Mouse (Mus musculus) lung, postnatal 14 days (tissue): ENCODE data around the gene Cby1.
"Not testable (repeated sequence)": the region's sequence is repeated elsewhere in the genome, so short reads cannot be mapped to it uniquely, and the experiment has no call there.

Experiments used
- DNase-seq: peaks from one replicate; pipeline ENCODE4 v3.0.0; 2021

Gene Cby1

DNA sequence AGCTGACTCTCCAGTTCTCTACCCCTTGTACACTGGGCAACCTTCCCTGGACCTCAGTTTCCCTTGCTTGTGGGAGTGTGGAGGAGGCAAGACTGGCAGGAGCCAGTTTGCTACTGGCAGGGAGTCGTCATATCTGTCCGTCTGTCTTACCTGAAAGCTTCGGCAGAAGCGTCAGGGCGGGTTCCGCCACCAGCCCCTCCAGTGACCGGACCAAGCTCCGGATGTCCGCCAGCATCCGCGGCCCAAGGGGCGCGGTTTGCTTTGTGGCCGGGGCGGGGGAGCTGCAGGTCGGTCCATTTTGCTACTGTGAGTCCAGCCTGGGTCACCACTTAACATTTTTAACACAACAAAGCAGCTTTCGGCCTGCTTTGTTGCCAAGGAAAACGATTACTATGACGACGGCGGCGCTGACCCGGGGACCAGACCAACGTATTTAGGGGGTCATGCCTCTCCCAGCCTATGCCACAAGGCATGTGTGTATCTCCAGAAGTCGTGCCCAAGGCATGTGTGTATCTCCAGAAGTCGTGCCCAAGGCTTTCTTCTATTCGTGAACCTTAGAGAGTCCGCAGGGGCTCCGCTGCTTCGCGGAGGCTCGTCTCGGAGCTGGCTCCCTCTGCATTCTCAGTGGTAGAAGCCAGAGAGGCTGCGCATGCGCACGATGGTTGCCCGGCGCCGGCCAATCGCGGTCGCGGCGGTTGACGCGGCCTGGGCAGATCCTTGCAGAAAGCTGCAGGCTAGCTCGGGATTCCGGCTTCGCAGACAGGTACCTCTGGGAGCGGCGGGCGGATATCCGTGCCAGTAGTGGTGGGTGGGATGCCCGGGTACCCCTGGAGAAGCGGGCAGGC, at the start of gene Cby1, which contains the start of gene Fam227a:
Cby1 (plus strand) TSS at position 669 of the 845 bp plus-strand sequence.
Fam227a (minus strand) TSS at position 426 of the 845 bp plus-strand sequence.
- DNase-seq, result peak; percentile 97

DNA sequence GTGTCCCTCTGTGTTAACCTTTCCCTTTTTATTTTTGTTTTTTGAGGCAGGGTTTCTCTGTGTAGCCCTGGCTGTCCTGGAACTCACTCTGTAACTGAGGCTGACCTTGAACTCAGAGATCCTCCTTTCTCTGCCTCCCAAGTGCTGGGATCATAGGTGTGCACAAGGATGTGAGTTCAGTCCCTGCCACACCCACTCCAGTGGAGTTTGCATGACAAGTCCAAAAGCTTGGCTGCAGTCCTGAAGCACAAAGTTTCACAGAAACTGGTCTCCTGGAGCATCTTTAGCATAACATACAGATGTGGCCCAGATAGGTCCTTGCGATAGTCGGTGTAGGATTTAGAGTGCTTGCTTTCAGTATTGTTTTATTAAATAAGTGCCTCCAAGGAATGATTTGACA, 49.8 kb upstream of the Cby1 start:
- no peak for DNase-seq

DNA sequence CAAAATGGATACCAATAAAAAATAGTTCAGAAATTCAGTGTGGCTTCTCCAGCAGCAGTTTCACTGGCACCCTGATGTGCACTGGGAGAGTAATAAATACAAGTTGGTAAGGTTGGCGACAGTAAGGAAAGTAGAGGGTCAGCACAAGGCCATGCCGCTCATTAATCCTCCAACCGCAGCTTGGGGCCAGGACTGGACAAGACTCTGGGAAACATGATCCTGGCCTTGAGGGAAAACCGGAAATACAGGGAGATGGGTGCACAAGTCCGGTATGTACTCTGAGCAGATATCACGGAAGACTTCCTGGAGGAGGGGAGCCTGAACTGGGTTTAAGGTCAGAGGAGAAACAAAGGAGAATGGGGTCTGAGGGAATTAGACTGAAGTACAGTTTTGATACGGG, 43.5 kb upstream of the Cby1 start:
- no peak for DNase-seq

DNA sequence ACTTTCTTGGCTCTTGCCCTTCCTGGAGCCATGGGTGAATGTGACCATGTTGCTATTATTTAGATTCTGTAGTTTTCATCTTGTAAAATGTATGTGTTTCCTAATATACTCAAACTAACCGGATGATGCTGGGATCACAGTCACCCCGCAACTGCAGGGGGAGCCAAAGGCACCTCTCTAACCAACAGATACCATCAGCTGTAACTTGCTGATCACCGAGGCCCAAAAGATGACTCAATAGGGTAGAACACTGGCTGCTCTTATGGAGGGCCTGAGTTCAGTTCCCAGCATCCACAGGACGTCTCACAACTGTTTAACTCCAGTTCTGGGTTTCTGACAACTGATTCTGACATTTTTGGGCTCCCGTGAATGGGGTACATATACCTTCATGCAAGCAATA, 42.3 kb upstream of the Cby1 start:
- DNase-seq, result no peak

DNA sequence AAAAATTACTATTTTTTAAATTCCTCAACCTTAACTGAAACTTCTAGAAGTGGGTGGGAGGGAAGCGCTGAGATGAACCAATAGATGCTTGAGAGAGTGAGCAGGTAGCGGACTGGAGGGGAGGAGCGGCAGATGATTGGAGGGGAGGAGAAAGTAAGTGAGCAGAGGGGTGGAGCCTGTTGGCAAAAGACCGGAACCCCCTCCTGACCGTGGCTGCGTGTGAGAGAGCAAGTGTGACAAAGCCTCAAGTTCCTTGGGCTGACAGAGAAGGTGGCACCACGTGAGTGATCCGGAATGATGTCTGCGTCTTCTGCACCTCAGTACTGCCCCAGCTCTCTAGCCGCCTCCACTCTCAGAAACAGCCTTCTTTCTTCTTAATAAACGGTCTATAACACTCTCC, 41.9 kb upstream of the Cby1 start:
- no peak for DNase-seq

DNA sequence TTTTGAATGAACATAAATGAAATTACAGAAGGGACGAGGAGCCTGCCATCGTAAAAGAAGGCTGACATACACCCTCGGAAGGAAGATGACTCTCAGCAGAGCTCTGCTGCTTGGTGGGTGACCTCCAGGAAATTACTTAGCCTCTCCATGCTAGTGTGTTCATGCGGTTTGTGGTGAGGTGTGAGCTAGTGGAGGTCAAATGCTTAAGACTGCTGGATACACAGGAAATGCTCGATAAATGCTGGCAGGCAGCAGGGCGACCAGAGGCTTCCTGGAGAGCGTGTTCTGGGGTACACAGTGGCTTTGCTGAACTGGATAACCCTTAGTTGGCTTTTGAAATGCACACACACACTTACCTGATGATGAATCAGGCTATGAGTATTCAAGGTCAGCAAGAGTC, 40.5 kb upstream of the Cby1 start:
- no peak for DNase-seq

DNA sequence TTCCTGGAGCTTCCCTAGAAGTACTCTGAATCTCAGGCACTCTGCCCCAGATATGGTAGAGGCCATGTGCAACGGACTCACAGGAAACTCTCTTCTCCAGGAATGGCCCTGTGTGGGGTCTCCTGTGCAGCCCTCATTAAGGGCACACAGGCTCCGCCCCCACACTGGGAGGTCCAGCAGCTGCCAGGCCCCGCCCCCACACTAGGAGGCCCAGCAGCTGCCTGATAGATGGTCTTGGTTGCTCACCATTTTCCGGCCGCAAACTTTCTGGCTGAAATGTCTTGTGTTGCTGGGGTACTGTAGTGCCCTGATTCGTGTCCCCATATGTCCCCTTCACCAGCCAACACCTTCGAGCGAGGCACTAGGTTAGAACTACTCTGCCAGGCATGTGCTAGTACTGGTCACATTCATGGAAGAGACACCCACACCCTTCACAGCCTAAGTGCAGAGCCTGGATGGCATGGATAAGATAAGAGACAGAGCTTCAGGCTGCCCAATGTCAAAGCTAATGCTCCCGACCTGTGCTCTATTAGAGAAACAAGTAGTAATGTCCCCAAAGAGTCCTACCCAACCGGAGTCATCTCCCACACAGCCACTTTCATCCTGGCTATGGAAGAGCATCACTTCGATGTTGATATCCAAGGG, 39.1 kb upstream of the Cby1 start:
- no peak for DNase-seq

DNA sequence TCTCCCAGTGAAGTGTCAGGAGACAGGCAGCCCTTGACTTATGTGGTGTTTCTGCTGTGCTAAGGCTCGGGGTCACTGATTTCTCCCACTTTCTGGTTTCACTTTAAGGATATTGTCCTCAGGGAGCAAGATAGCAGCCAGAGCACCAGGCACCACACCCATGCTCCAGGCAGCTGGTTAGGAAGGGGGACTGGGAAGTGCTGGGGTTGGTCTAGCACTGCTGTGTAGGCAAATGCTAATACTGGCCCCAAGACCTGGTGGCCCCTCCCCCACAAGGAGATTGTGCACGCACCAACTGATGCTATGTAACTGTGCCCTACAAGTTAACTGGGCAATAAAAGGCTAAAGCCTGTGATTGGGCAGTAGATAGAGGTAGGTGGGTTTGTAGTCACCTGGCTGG, 28.5 kb upstream of the Cby1 start:
- no peak for DNase-seq

DNA sequence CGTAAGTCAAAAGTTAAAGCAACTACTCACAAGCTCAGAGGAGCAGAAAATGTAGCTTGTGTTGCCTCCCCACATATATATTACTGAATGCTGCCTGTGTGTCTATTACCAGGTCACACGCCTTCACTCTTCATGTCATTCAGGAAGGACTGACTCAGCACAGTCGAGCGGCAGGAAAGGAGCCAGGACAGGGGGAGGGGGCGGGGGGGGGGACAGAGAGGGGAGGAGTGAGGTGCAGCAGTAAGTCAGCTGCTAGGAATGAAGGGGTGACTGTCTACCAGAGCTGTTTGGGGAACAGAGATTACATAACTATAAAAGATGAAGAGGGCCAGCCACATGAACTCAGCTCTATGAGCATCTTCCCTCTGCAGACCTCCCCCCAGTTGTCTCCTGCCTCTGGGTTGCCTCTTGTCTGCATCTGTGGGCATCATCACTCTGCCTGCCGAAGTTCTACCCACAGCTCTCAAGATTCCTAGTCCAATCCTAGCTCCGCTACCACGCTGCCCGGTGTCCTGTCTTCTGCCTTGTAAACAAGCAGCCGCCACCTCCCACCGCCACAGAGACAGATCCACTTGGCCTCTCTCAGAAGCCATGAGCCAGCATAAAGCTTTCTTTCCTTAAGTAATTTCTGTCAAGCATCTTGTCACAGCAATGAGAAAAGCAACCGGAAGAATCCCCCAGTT, 17.7 kb upstream of the Cby1 start:
- no peak for DNase-seq

DNA sequence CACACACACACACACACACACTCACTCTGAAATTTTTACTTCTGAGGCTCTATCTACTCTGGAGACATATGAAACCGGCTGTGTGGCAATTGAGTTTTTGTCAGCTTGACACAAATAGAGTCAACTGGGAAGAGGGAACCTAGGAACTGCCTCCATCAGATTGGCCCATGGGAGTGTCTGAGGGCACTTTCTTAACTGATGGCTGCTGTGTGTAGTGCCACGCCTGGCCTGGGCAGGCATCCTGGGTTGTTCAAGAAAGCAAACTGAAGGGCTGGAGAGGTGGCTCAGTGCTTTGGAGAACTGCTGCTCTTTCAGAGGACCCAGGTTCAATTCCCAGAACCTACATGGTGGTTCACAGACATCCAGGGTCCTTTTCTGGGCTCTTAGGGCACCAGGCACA, 13.5 kb upstream of the Cby1 start:
- no peak for DNase-seq

DNA sequence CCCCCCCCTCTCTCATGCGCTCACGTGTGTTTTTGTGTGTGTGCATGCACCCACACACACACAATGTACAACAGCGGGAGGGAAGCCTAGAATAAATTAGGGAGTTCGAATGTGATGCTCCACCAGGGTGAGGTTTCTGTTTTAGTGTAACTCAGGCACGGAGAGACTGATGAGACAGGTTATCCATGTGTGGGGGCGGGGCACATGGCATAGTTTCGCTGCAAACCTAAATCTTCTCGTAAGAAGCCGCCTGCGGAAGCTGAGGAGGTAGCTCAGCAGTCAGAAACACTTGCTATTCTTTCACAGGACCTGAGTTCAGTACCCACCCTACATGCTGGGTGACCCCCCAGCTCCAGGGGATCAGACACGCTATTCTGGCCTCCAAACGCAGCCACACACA, 10.9 kb upstream of the Cby1 start:
- DNase-seq, result no peak

DNA sequence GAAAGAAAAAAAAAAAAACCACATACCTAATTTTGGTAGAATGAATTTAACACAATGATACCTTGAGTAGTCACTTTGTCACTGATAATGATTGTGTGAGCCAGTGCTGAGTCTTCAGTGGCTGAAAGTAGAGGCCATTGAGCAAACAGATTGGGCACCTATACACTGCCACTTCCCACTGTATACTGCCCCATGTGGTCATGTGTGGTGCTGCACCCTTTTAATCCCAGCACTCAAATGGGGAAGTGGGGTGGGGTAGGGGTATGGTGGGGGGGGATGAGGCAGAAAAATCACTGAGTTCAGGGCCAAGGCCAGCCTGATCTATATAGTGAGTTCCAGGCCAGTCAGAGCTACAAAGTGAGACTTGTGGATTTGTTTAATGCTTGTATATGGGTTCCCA, 8.4 kb upstream of the Cby1 start:
- peak; percentile 54 for DNase-seq

DNA sequence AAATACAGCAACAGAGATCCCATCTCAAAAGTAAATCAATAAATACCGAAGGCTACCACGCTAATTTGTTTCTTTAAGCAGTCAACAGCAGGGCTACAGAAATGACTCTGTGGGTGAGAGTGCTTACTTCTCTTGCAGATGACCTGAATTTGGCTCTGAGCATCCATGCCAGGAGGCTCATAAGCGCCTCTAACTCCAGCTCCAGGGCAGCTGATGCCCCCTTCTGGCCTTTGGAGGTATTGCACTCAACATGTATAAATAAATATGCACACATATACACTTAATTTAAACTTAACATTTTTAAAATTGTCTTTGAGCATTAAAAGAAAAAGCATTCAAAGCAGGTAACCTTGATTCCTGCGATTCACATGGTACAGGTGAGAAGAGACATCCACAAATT, 7.5 kb upstream of the Cby1 start:
- DNase-seq, result no peak

DNA sequence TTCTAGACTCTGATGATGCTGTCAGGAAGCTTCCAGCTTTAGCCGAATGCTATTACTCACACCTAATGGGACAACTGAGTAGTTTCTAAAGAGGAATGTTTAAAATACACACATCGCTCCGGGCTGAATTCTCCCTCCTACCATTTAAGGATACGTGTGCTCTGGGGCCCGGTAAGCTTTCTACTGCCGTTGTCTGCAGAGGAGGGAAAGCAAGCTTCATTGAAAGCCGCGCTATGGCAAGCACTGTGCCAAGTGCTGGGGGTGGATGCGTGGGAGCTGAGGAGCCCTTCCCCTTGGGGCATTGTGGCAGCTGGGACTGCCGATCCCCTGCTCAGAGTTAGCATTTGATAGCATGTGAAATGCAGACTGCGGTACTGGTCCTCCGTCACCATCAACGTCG, 2.5 kb upstream of the Cby1 start:
- DNase-seq, result no peak

DNA sequence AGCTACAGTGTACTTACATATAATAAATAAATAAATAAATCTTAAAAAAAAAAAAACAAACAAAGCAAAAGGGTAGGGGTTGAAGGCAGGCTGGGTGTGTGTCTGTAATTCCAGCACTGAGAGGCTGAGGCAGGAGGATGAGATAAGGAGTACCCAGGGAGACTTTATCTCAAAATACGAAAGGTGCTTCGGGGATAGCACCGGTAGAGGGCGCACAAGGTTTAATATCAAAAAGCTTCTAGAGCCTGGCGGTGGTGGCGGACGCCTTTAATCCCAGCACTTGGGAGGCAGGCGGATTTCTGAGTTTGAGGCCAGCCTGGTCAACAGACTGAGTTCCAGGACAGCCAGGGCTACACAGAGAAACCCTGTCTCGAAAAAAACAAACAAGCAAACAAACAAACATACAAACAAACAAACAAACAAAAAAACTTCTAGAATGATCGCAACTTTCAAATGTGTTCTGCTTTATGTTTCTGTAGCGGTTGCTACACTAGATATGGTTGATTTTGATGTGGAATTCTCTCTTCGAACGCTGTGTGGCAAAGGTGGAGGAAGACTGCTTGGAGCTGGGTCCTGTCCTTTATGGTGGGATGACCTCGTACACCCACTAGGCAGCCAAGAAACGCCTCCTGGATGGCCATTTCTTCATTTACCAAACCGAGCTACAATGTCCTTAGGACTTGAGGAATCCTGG, 1.0 kb upstream of the Cby1 start:
- DNase-seq, result peak; percentile 92

DNA sequence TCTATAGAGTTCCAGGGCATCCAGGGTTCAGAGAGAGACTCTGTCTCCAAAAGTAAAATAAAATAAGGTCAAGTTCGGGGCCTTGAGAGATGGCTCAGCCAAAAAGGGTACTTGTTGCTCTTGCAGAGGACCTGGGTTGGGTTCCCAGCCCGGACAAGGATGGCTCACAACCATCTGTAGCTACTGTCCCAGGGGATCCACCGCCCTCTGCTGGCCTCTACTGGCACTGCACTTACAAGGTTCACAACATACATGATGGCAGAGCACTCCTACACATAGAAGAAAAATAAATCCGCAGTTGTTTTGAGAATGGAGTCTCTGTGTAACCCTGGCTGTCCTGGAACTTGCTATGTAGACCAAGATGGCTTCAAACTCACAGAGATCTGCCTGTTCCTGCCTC, 2.9 kb downstream of the Cby1 start:
- DNase-seq, result peak; percentile 39

DNA sequence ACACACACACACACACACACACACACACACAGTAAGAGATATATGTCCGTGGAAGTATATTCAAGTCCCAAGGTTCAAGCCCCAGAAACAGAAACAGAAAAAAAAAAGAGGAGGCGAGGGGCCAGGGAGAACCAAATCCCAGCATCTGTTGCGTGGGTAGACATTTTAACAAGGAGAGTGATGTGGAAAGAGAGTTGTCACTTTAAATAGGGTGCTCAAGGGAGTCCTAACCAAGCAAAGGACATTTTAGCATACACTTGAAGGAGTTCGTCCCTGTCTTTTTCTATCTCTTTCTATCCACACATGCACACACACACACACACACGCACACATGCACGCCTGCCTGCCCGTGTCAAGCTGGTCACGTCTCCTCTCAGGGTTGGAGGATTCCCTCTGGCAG, 5.7 kb downstream of the Cby1 start:
- DNase-seq, result no peak

DNA sequence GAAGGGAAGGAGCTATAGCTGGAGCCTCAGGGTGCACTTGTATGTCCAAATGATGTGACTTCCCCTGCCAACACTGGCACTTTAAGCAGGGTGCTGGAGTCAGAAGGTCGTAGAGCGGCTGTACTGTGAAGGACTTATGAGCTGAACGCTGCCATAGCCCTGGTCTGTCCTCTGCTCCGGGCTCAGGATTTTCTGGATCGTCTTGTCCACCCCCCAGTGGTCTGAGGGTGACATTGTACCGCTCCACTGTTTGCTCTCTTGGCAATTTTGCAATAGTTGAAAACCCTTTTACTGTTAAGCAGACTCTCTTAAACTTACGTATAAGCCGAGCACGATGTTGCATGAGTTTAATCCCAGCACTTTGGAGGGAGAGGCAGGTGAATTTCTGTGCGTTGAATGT, 10.2 kb downstream of the Cby1 start:
- peak; percentile 26 for DNase-seq

DNA sequence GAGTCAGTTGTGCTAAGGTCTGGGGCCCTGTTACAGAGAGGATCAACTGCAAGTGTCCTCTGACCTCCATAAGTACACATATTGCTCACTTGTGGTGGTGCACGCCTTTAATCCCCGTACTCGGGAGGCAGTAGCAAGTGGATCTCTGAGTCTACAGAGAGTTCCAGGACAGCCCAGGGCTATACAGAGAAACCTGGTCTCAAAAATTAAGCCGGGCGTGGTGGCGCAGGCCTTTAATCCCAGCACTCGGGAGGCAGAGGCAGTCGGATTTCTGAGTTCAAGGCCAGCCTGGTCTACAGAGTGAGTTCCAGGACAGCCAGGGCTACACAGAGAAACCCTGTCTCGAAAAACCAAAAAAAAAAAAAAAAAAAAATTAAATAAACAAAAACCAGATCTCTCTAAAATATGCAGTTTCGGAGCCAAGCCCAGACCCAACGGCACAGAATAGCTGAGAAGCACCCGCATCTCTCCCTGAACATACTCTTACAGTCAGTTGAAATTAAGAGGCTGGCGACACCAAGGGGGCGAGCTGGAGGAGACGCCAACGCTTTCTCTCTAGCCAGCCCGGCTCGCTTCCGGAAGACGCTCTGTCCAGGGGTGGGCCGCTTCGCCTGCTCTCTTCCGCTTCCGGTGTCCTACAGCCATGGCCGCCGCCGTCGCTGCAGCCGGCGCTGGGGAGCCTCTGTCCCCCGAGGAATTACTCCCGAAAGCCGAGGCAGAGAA, 11.4 kb downstream of the Cby1 start, which contains the start of gene Tomm22:
Tomm22 (plus strand) TSS at position 613 of the 723 bp plus-strand sequence.
- DNase-seq, result peak; percentile 90

DNA sequence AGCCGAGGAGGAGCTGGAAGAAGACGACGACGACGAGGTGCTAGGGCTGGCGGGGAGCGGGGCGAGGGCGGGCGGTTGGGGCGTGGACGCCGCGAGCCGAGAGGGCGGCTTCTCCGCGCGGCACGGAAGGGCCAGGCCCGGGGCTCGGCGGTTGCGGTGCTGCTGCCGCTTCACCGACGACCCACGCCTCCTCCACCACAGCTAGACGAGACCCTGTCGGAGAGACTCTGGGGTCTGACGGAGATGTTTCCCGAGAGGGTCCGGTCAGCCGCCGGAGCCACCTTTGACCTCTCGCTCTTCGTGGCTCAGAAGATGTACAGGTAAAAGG, 11.9 kb downstream of the Cby1 start:
- DNase-seq, result no peak

DNA sequence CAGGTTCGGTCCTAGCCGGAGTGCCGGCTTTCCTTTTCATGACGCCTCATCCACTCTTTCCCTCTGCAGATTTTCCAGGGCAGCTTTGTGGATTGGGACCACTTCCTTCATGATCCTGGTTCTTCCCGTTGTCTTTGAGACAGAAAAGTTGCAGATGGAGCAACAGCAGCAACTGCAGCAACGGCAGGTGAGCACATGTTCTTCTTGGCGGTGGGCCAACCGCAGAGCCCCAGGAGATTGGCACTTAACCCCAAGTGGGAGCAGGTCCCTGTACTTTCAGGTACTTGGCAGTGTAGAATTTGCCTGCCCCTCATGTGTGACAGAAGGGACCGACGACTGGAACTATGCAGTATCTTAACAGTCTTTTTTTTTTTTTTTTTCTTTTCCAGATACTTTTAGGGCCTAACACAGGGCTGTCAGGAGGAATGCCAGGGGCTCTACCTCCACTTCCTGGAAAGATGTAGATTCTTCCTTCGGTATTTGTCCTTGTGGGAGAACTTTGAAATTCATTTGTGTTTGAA, 12.9 kb downstream of the Cby1 start:
- DNase-seq, result not testable (repeated sequence)

DNA sequence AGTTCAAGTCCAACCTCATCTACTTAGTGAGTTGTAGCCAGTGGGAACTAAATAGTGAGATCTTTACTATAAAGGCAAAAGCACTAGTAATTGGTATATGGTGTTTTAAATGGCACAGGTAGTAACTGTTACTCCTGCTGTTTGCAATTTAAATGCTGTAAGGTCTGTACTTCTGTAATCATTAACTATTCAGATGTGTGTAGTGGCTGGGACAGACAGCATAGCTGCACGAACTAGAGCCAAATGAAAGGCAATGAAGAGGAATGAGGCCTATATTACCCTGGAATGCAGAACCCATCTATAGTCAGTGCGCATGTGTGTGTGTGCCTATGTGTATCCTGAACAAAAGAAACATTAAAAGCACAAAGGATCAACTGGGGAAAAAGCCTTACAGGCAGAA, 18.9 kb downstream of the Cby1 start:
- DNase-seq, result no peak
